Mouse (Mus musculus): ENCODE results near the gene Phkb. TPM values are rescaled to one million over a fixed set of nuclear protein-coding genes. Genes with fewer than 3 reads are reported as not detected.
A peak's percentile ranks its signal among the peaks of the same experiment; 100 is the strongest.
"Not testable (repeated sequence)": the region's sequence is repeated elsewhere in the genome, so short reads cannot be mapped to it uniquely, and the experiment has no call there.

Phkb gene
- polyA plus RNA-seq (2016; fragmentation: Nextera tagmentation; extraction: Ambion mirVana) = 54.7 and 57.5 TPM in 2 replicates

- WGBS = under 1% methylated on average over 54 of the region's 54 CpGs
Measured at GRCm38 (mm10) chr8:85840657-85841488, at the start of gene Phkb, which contains the start of gene Itfg1. Gene Phkb (plus strand): TSS chr8:85840959. Gene Itfg1 (minus strand): TSS chr8:85840921.

GRCm38 (mm10) chr8:85796392-85796791 is 44.4 kb upstream of the Phkb start:
- H3K27ac ChIP-seq (ENCODE audit: poor library complexity, severe bottlenecking); H3K9ac ChIP-seq; H3K9me3 ChIP-seq (replicated peaks); H3K27me3 ChIP-seq (replicated peaks); ATAC-seq (ENCODE audit: insufficient number of reproducible peaks, low FRiP score); H3K4me2 ChIP-seq; H3K4me3 ChIP-seq; H3K4me1 ChIP-seq (replicated peaks): not testable (repeated sequence)
- 94% methylated on average over 1 of the region's 1 CpGs for WGBS
- H3K36me3 ChIP-seq = peaks cover 15% of the 10 kb centered on the region

More at GRCm38 (mm10) chr8:85840657-85841488, at the start of gene Phkb, which contains the start of gene Itfg1:
- Histone ChIP-seq H3K4me2 (peak within 1 kb of the TSS; percentile 93), H3K9me3 (replicated peaks) (no peaks in the 10 kb centered on the region), H3K27me3 (replicated peaks) (no peaks in the 10 kb centered on the region), H3K27ac (ENCODE audit: poor library complexity, severe bottlenecking) (peak within 1 kb of the TSS; percentile 97), H3K4me1 (replicated peaks) (peaks cover 11% of the 10 kb centered on the region), H3K4me3 (peak within 1 kb of the TSS; percentile 96), H3K36me3 (peaks cover 9% of the 10 kb centered on the region; the same call in 1 of the 2 replicates), H3K9ac (peak within 1 kb of the TSS; percentile 94)
- peak; percentile 95 for ATAC-seq (ENCODE audit: insufficient number of reproducible peaks, low FRiP score)

- no peak for ATAC-seq (ENCODE audit: insufficient number of reproducible peaks, low FRiP score)
- Histone ChIP-seq H3K4me2 (no peak overlapping the region), H3K36me3 (peaks cover 11% of the 10 kb centered on the region), H3K9me3 (replicated peaks) (no peaks in the 10 kb centered on the region), H3K27me3 (replicated peaks) (no peaks in the 10 kb centered on the region), H3K4me1 (replicated peaks) (no peaks in the 10 kb centered on the region), H3K9ac (no peak overlapping the region), H3K4me3 (no peak overlapping the region), H3K27ac (ENCODE audit: poor library complexity, severe bottlenecking) (no peak overlapping the region)
- WGBS = 95% methylated on average over 1 of the region's 1 CpGs
Measured at GRCm38 (mm10) chr8:85800164-85800563, 40.6 kb upstream of the Phkb start.

GRCm38 (mm10) chr8:85801408-85801807 is 39.4 kb upstream of the Phkb start:
- H3K4me3 ChIP-seq = no peak overlapping the region
- no peaks in the 10 kb centered on the region for H3K9me3 ChIP-seq (replicated peaks)
- 77% methylated on average over 1 of the region's 1 CpGs for WGBS
- peaks cover 11% of the 10 kb centered on the region for H3K36me3 ChIP-seq
- no peaks in the 10 kb centered on the region for H3K27me3 ChIP-seq (replicated peaks)
- no peak overlapping the region for H3K27ac ChIP-seq (ENCODE audit: poor library complexity, severe bottlenecking)
- ATAC-seq (ENCODE audit: insufficient number of reproducible peaks, low FRiP score) = no peak
- H3K9ac ChIP-seq = no peak overlapping the region
- no peaks in the 10 kb centered on the region for H3K4me1 ChIP-seq (replicated peaks)
- no peak overlapping the region for H3K4me2 ChIP-seq

- H3K36me3 ChIP-seq = peaks cover 15% of the 10 kb centered on the region
- H3K4me1 ChIP-seq (replicated peaks) = no peaks in the 10 kb centered on the region
- H3K4me3 ChIP-seq = no peak overlapping the region
- no peak for ATAC-seq (ENCODE audit: insufficient number of reproducible peaks, low FRiP score)
- no peak overlapping the region for H3K27ac ChIP-seq (ENCODE audit: poor library complexity, severe bottlenecking)
- H3K9ac ChIP-seq = no peak overlapping the region
- no peaks in the 10 kb centered on the region for H3K27me3 ChIP-seq (replicated peaks)
- H3K4me2 ChIP-seq = no peak overlapping the region
- H3K9me3 ChIP-seq (replicated peaks) = 0 out of 2 replicates have a peak, but pooled peaks cover 3% of the 10 kb centered on the region
Measured at GRCm38 (mm10) chr8:85813621-85814020, 27.1 kb upstream of the Phkb start.

- peak overlapping the region; percentile 93 for H3K4me2 ChIP-seq
- H3K4me3 ChIP-seq = peak overlapping the region; percentile 96
- peak overlapping the region; percentile 94 for H3K9ac ChIP-seq
- peak overlapping the region; percentile 97 for H3K27ac ChIP-seq (ENCODE audit: poor library complexity, severe bottlenecking)
- no peak for ATAC-seq (ENCODE audit: insufficient number of reproducible peaks, low FRiP score)
- H3K4me1 ChIP-seq (replicated peaks) = peaks cover 11% of the 10 kb centered on the region
- no peaks in the 10 kb centered on the region for H3K9me3 ChIP-seq (replicated peaks)
- peaks cover 14% of the 10 kb centered on the region for H3K36me3 ChIP-seq
- WGBS = under 1% methylated on average over 21 of the region's 21 CpGs
- no peaks in the 10 kb centered on the region for H3K27me3 ChIP-seq (replicated peaks)
Measured at GRCm38 (mm10) chr8:85839916-85840656, 673 bp upstream of the Phkb start.

- ATAC-seq (ENCODE audit: insufficient number of reproducible peaks, low FRiP score) = no peak
- Histone ChIP-seq H3K27me3 (replicated peaks) (no peaks in the 10 kb centered on the region), H3K27ac (ENCODE audit: poor library complexity, severe bottlenecking) (peak overlapping the region; percentile 97), H3K4me1 (replicated peaks) (peaks cover 11% of the 10 kb centered on the region), H3K36me3 (peaks cover 9% of the 10 kb centered on the region; the same call in 1 of the 2 replicates), H3K4me2 (peak overlapping the region; percentile 93), H3K4me3 (peak overlapping the region; percentile 96), H3K9ac (peak overlapping the region; percentile 94), H3K9me3 (replicated peaks) (no peaks in the 10 kb centered on the region)
- WGBS = 11% methylated on average over 4 of the region's 4 CpGs
Measured at GRCm38 (mm10) chr8:85841489-85841795, 683 bp downstream of the Phkb start.

GRCm38 (mm10) chr8:85845887-85846286 is 5.1 kb downstream of the Phkb start:
- no peaks in the 10 kb centered on the region for H3K27me3 ChIP-seq (replicated peaks)
- no peak overlapping the region for H3K9ac ChIP-seq
- peaks cover 5% of the 10 kb centered on the region; the same call in 1 of the 2 replicates for H3K36me3 ChIP-seq
- H3K9me3 ChIP-seq (replicated peaks) = no peaks in the 10 kb centered on the region
- H3K4me2 ChIP-seq = no peak overlapping the region
- H3K4me1 ChIP-seq (replicated peaks) = no peaks in the 10 kb centered on the region
- ATAC-seq (ENCODE audit: insufficient number of reproducible peaks, low FRiP score) = no peak
- H3K27ac ChIP-seq (ENCODE audit: poor library complexity, severe bottlenecking) = no peak overlapping the region
- H3K4me3 ChIP-seq = no peak overlapping the region

GRCm38 (mm10) chr8:85854220-85855123 is 13.7 kb downstream of the Phkb start:
- Histone ChIP-seq H3K36me3 (peaks cover 15% of the 10 kb centered on the region), H3K9ac (no peak overlapping the region), H3K27me3 (replicated peaks) (no peaks in the 10 kb centered on the region), H3K9me3 (replicated peaks) (no peaks in the 10 kb centered on the region), H3K4me3 (no peak overlapping the region), H3K4me2 (no peak overlapping the region), H3K4me1 (replicated peaks) (no peaks in the 10 kb centered on the region), H3K27ac (ENCODE audit: poor library complexity, severe bottlenecking) (no peak overlapping the region)
- ATAC-seq (ENCODE audit: insufficient number of reproducible peaks, low FRiP score) = no peak
- 91% methylated on average over 19 of the region's 19 CpGs for WGBS

GRCm38 (mm10) chr8:85857227-85857896 is 16.6 kb downstream of the Phkb start:
- H3K27ac ChIP-seq (ENCODE audit: poor library complexity, severe bottlenecking); H3K27me3 ChIP-seq (replicated peaks); H3K9ac ChIP-seq; H3K4me1 ChIP-seq (replicated peaks); H3K4me2 ChIP-seq; H3K4me3 ChIP-seq; ATAC-seq (ENCODE audit: insufficient number of reproducible peaks, low FRiP score); H3K9me3 ChIP-seq (replicated peaks): not testable (repeated sequence)
- WGBS = 46% methylated on average over 11 of the region's 11 CpGs
- H3K36me3 ChIP-seq = peaks cover 15% of the 10 kb centered on the region
